Mouse (Mus musculus) gastrocnemius, postnatal 14 days (tissue): ENCODE measurements around the gene Glmp. TPM values are rescaled to one million over a fixed set of nuclear protein-coding genes. Genes with fewer than 3 reads are reported as not detected.
"Not testable (repeated sequence)": the region's sequence is repeated elsewhere in the genome, so short reads cannot be mapped to it uniquely, and the experiment has no call there.

ENCODE experiments used
- DNase-seq: peaks from one replicate; pipeline ENCODE4 v3.0.0; 2021; ENCODE audit warnings: mixed read lengths
- intact Hi-C: fragments of 180-260 bp; cut with DNase I; formaldehyde crosslinking; loops from one replicate; pipeline ENCODE4 v1.15.1; 2025; ENCODE audit warnings: low total_unique reads
- total RNA-seq, 2 experiments: library from RNA; stranded (reverse); gene quantifications; 2 replicates each; pipeline ENCODE4 v1.2.3; 2021

Gene Glmp
- total RNA-seq, 2 experiments from 2014 or later: 50.4 to 52.3 TPM

GRCm38 (mm10) chr3:88334902-88335435 is 10.1 kb downstream of the Glmp start:
- intact Hi-C loops: no loop called here
- DNase-seq: no peak

GRCm38 (mm10) chr3:88335436-88336053 is 10.7 kb downstream of the Glmp start:
- intact Hi-C loops: no loop called here
- DNase-seq: no peak

- DNase-seq: peak; percentile 95
- intact Hi-C loops: no loop called here
Measured at GRCm38 (mm10) chr3:88336058-88337013, 11.5 kb downstream of the Glmp start, which contains the start of the genes Tmem79 and Smg5. Gene Tmem79 (minus strand): TSS chr3:88336148. Gene Smg5 (plus strand): TSS chr3:88336260.

GRCm38 (mm10) chr3:88337367-88338020 is 12.7 kb downstream of the Glmp start:
- intact Hi-C loops: no loop called here
- DNase-seq: no peak

GRCm38 (mm10) chr3:88338316-88338715 is 13.5 kb downstream of the Glmp start:
- DNase-seq: no peak
- intact Hi-C loops: no loop called here

GRCm38 (mm10) chr3:88339006-88339405 is 14.2 kb downstream of the Glmp start:
- intact Hi-C loops: no loop called here
- DNase-seq: no peak

- DNase-seq: no peak
Measured at GRCm38 (mm10) chr3:88350732-88351131, 25.9 kb downstream of the Glmp start.

GRCm38 (mm10) chr3:88352907-88353306 is 28.1 kb downstream of the Glmp start:
- DNase-seq: no peak
- intact Hi-C loops: no loop called here

More at GRCm38 (mm10) chr3:88350732-88351131, 25.9 kb downstream of the Glmp start:
- intact Hi-C loops: no loop called here

GRCm38 (mm10) chr3:88354396-88355165 is 29.8 kb downstream of the Glmp start:
- DNase-seq: no peak
- intact Hi-C loops: no loop called here

- DNase-seq: no peak
- intact Hi-C loops: no loop called here
Measured at GRCm38 (mm10) chr3:88359584-88359983, 34.8 kb downstream of the Glmp start.

- intact Hi-C loops: no loop called here
- DNase-seq: no peak
Measured at GRCm38 (mm10) chr3:88359989-88360388, 35.2 kb downstream of the Glmp start.

GRCm38 (mm10) chr3:88361096-88361495 is 36.3 kb downstream of the Glmp start:
- intact Hi-C loops: no loop called here

GRCm38 (mm10) chr3:88361612-88362313 is 36.9 kb downstream of the Glmp start:
- intact Hi-C loops: no loop called here
- DNase-seq: no peak

More at GRCm38 (mm10) chr3:88361096-88361495, 36.3 kb downstream of the Glmp start:
- no peak for DNase-seq

GRCm38 (mm10) chr3:88363700-88364099 is 38.9 kb downstream of the Glmp start:
- DNase-seq: no peak
- intact Hi-C loops: no loop called here

- intact Hi-C loops: no loop called here
- DNase-seq: peak; percentile 75
Measured at GRCm38 (mm10) chr3:88364337-88364736, 39.5 kb downstream of the Glmp start, which contains the start of gene Paqr6. Gene Paqr6 (plus strand): TSS chr3:88364584.

- no peak for DNase-seq
- intact Hi-C loops: no loop called here
Measured at GRCm38 (mm10) chr3:88365705-88366361, 41.0 kb downstream of the Glmp start.

- peak; percentile 44 for DNase-seq
- intact Hi-C loops: not testable (repeated sequence)
Measured at GRCm38 (mm10) chr3:88366830-88367428, 42.1 kb downstream of the Glmp start.
